10 mouse cellular contexts compared by ENCODE assay signal in genomic region chr9:50725921-50726590, GRCm38 (mm10). TPM values are rescaled to one million over a fixed set of nuclear protein-coding genes. Genes with fewer than 3 reads are reported as not detected.
DNase-seq lines count a peak whose midpoint lies in the region; ATAC-seq and TF ChIP-seq lines count a peak whose summit lies in the region.
"Had no signal": no experiment of that assay in that cellular context is flagged by ENCODE, and none has a peak within 500 bp of the region (broad histone marks: within the 10 kb centered on the region; RNA-seq: fewer than 3 reads in every experiment).

No protein-coding gene starts in this region.

- ATAC-seq in limb, embryonic 11.5 days (ENCODE audit: insufficient number of reproducible peaks, low FRiP score, low TSS enrichment, low read depth): no peak
- ATAC-seq in granulocyte monocyte progenitor cell, adult 5-6 weeks (replicated peaks; ENCODE audit: poor library complexity, severe bottlenecking): no peak

- peaks cover 81% of the 10 kb centered on the region for H3K4me1 ChIP-seq in E14TG2a.4 (replicated peaks; ENCODE audit: low read depth, low read length)
- peaks cover 63% of the 10 kb centered on the region for H3K4me1 ChIP-seq in forebrain, embryonic 10.5 days
- H3K4me1 ChIP-seq in limb, embryonic 11.5 days (ENCODE audit: control insufficient read depth, insufficient read depth, low read length): peaks cover 22% of the 10 kb centered on the region

- peak overlapping the region; percentile 86 for H3K27ac ChIP-seq in forebrain, embryonic 10.5 days
- H3K27ac ChIP-seq in limb, embryonic 11.5 days (replicated peaks; ENCODE audit: low read depth, low read length): peak overlapping the region; percentile 81
- H3K27ac ChIP-seq: macrophage had no signal

- peak; percentile 47 for DNase-seq in brain, embryonic 14.5 days (ENCODE audit: low read depth)
- peak; percentile 40 for DNase-seq in forebrain, embryonic 10.5 days (ENCODE audit: extremely low spot score, low spot score)
- DNase-seq in limb, embryonic 11.5 days (ENCODE audit: low spot score): peak; percentile 65
- no peak for DNase-seq in adrenal gland, postnatal 10 days
- DNase-seq in kidney, postnatal 36 days: no peak
- DNase-seq in lung, postnatal 10 days: no peak
- DNase-seq: kidney, postnatal 10 days had no signal

- TF ChIP-seq POLR2A in brain, embryonic 14.5 days (IDR thresholded peaks at IDR 0.05; ENCODE audit: borderline replicate concordance, extremely low read depth, insufficient read depth, insufficient read length, poor library complexity, severe bottlenecking): no peak

- H3K27me3 ChIP-seq in E14TG2a.4 (ENCODE audit: insufficient read depth, low read length): no peaks in the 10 kb centered on the region
- H3K27me3 ChIP-seq in forebrain, embryonic 10.5 days (ENCODE audit: poor library complexity, severe bottlenecking): peaks cover 10% of the 10 kb centered on the region; the same call in 1 of the 2 replicates
- no peaks in the 10 kb centered on the region for H3K27me3 ChIP-seq in limb, embryonic 11.5 days (ENCODE audit: control insufficient read depth, insufficient read depth, low read length)

- 36% methylated on average over 8 of the region's 8 CpGs for WGBS in forebrain, embryonic 10.5 days
- WGBS in limb, embryonic 11.5 days: 14% methylated on average over 8 of the region's 8 CpGs

- peak overlapping the region; percentile 83 for H3K4me3 ChIP-seq in E14TG2a.4 (replicated peaks; ENCODE audit: low read length)
- peak overlapping the region; percentile 70 for H3K4me3 ChIP-seq in forebrain, embryonic 10.5 days
- peak overlapping the region; percentile 68; the same call in 1 of the 2 replicates for H3K4me3 ChIP-seq in limb, embryonic 11.5 days (ENCODE audit: low read depth, low read length)

- no peak for TF ChIP-seq CTCF in E14TG2a.4 (conservative IDR thresholded peaks at IDR 0.05; ENCODE audit: low read length)
- no peak for TF ChIP-seq CTCF in brain, embryonic 14.5 days (IDR thresholded peaks at IDR 0.05; ENCODE audit: borderline replicate concordance, extremely low read depth, insufficient read depth, insufficient read length)

- peak overlapping the region; percentile 13; the same call in 1 of the 2 replicates for H3K9ac ChIP-seq in limb, embryonic 11.5 days (ENCODE audit: low read length)

- H3K9me3 ChIP-seq in E14TG2a.4 (ENCODE audit: low read length): no peaks in the 10 kb centered on the region
- H3K9me3 ChIP-seq in forebrain, embryonic 10.5 days: no peaks in the 10 kb centered on the region
- no peaks in the 10 kb centered on the region for H3K9me3 ChIP-seq in limb, embryonic 11.5 days (ENCODE audit: control insufficient read depth, low read length)

- peak overlapping the region; percentile 83 for H3K4me2 ChIP-seq in limb, embryonic 11.5 days (ENCODE audit: low read depth, severe bottlenecking)

- H3K36me3 ChIP-seq in E14TG2a.4 (ENCODE audit: insufficient read depth, low read length): peaks cover 10% of the 10 kb centered on the region
- peaks cover 6% of the 10 kb centered on the region for H3K36me3 ChIP-seq in forebrain, embryonic 10.5 days (replicated peaks)
- no peaks in the 10 kb centered on the region for H3K36me3 ChIP-seq in limb, embryonic 11.5 days (ENCODE audit: control insufficient read depth, insufficient read depth, low read length)

RNA-seq across cellular contexts. Expression of gene Dixdc1, which starts 13.3 kb away (rescaled TPM):
- 29.9 and 40.6 TPM in 2 replicates for polyA plus RNA-seq in brain, embryonic 14.5 days (2012; rRNA removed)
- polyA plus RNA-seq in forebrain, embryonic 10.5 days (2016; fragmentation: Nextera tagmentation; extraction: Ambion mirVana): 22.2 and 23.0 TPM in 2 replicates
- polyA plus RNA-seq in limb, embryonic 11.5 days (2014; fragmentation: Nextera tagmentation; extraction: Ambion mirVana): 27.6 and 30.6 TPM in 2 replicates
- total RNA-seq in granulocyte monocyte progenitor cell, adult 5-6 weeks (2014; fragmentation: Nextera tagmentation): 0.11 and 0.82 TPM in 2 replicates
- total RNA-seq in granulocyte monocyte progenitor cell, adult 5-6 weeks (2017): 0.10 and 0.39 TPM in 2 replicates
- total RNA-seq in adrenal gland, postnatal 10 days (2021): 10 to 100 TPM in 1 of 2 experiments, 1 to 10 TPM in 1; 7.8 to 10.1 TPM

RNA-seq across cellular contexts. Expression of gene 2310030G06Rik, which starts 20.3 kb away (rescaled TPM):
- 1.2 and 1.7 TPM in 2 replicates for polyA plus RNA-seq in brain, embryonic 14.5 days (2012; rRNA removed)
- polyA plus RNA-seq in forebrain, embryonic 10.5 days (2016; fragmentation: Nextera tagmentation; extraction: Ambion mirVana): 2.1 and 2.5 TPM in 2 replicates
- 1.7 and 2.8 TPM in 2 replicates for polyA plus RNA-seq in limb, embryonic 11.5 days (2014; fragmentation: Nextera tagmentation; extraction: Ambion mirVana)
- not detected in 2 replicates for total RNA-seq in granulocyte monocyte progenitor cell, adult 5-6 weeks (2014; fragmentation: Nextera tagmentation)
- not detected in 2 replicates for total RNA-seq in granulocyte monocyte progenitor cell, adult 5-6 weeks (2017)
- 1 to 10 TPM; 6.5 to 7.1 TPM for total RNA-seq in adrenal gland, postnatal 10 days (2021)
- polyA plus RNA-seq: macrophage had no signal

RNA-seq across cellular contexts. Expression of gene Cryab, which starts 25.1 kb away (rescaled TPM):
- 5.7 and 6.1 TPM in 2 replicates for polyA plus RNA-seq in brain, embryonic 14.5 days (2012; rRNA removed)
- polyA plus RNA-seq in forebrain, embryonic 10.5 days (2016; fragmentation: Nextera tagmentation; extraction: Ambion mirVana): 3.2 and 5.7 TPM in 2 replicates
- polyA plus RNA-seq in limb, embryonic 11.5 days (2014; fragmentation: Nextera tagmentation; extraction: Ambion mirVana): 8.9 and 13.3 TPM in 2 replicates
- 1.6 TPM in 1 of 2 replicates, not detected in the other for total RNA-seq in granulocyte monocyte progenitor cell, adult 5-6 weeks (2014; fragmentation: Nextera tagmentation)
- 2.5 TPM in 1 of 2 replicates, not detected in the other for total RNA-seq in granulocyte monocyte progenitor cell, adult 5-6 weeks (2017)
- 100 to 1,000 TPM in 1 of 2 experiments, 10 to 100 TPM in 1; 55.3 to 197 TPM for total RNA-seq in adrenal gland, postnatal 10 days (2021)

RNA-seq across cellular contexts. Expression of gene Hspb2, which starts 26.1 kb away (rescaled TPM):
- polyA plus RNA-seq in brain, embryonic 14.5 days (2012; rRNA removed): 1.3 and 1.8 TPM in 2 replicates
- 0.69 and 1.1 TPM in 2 replicates for polyA plus RNA-seq in forebrain, embryonic 10.5 days (2016; fragmentation: Nextera tagmentation; extraction: Ambion mirVana)
- 3.1 and 3.5 TPM in 2 replicates for polyA plus RNA-seq in limb, embryonic 11.5 days (2014; fragmentation: Nextera tagmentation; extraction: Ambion mirVana)
- not detected in 2 replicates for total RNA-seq in granulocyte monocyte progenitor cell, adult 5-6 weeks (2014; fragmentation: Nextera tagmentation)
- total RNA-seq in granulocyte monocyte progenitor cell, adult 5-6 weeks (2017): not detected in 2 replicates
- total RNA-seq in adrenal gland, postnatal 10 days (2021): 10 to 100 TPM in 1 of 2 experiments, 1 to 10 TPM in 1; 5.1 to 13.5 TPM
- polyA plus RNA-seq: macrophage had no signal

RNA-seq across cellular contexts. Expression of gene Fdxacb1, which starts 42.0 kb away (rescaled TPM):
- polyA plus RNA-seq in brain, embryonic 14.5 days (2012; rRNA removed): 8.0 and 8.3 TPM in 2 replicates
- 12.2 and 14.5 TPM in 2 replicates for polyA plus RNA-seq in forebrain, embryonic 10.5 days (2016; fragmentation: Nextera tagmentation; extraction: Ambion mirVana)
- 11.8 and 12.5 TPM in 2 replicates for polyA plus RNA-seq in limb, embryonic 11.5 days (2014; fragmentation: Nextera tagmentation; extraction: Ambion mirVana)
- total RNA-seq in granulocyte monocyte progenitor cell, adult 5-6 weeks (2014; fragmentation: Nextera tagmentation): 9.8 and 14.9 TPM in 2 replicates
- total RNA-seq in granulocyte monocyte progenitor cell, adult 5-6 weeks (2017): 6.3 and 7.1 TPM in 2 replicates
- 1 to 10 TPM; 4.6 to 7.8 TPM for total RNA-seq in adrenal gland, postnatal 10 days (2021)

Comparison
In these comparisons a context has a peak if more than half of its experiments do, and no peak if none do; other contexts are left out.
1. DNase-seq: peak in brain, embryonic 14.5 days (single experiment), forebrain, embryonic 10.5 days (single experiment) and limb, embryonic 11.5 days (single experiment); none in adrenal gland, postnatal 10 days (single experiment), kidney, postnatal 36 days (0 of 2) and lung, postnatal 10 days (single experiment).
2. Peak in every context shown above with its lines, with median percentiles within 50 percentile points of each other: H3K4me3 ChIP-seq.